Mouse (Mus musculus): ENCODE results near the gene Sytl3.
A peak's percentile ranks its signal among the peaks of the same experiment; 100 is the strongest.

Gene Sytl3

DNA sequence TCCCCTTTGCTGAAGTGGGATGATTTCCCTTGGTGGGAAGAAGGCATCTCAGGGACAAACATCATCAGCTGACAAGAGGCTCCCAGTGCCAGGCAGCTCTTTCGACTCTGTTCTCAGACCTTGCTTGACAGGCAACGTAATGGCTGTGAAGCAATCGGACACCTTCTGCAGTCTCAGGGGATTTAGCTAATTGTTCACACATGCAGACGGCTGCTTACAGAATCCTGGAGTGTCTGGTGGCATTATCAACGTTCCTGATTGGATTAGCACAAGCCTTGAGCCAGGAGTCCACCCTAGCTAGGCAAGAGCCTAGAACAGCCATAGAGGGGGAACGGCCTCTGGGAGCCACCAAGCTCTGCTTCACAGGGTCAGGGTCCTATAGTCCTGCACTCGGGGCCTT is 93.5 kb downstream of the Sytl3 start:
- DNase-seq (ENCODE audit: low spot score in 2 of 2) = no peak

GRCm38 (mm10) chr17:6755176-6755575 is 96.3 kb downstream of the Sytl3 start:
- no peak for DNase-seq (ENCODE audit: low spot score in 2 of 2)

DNA sequence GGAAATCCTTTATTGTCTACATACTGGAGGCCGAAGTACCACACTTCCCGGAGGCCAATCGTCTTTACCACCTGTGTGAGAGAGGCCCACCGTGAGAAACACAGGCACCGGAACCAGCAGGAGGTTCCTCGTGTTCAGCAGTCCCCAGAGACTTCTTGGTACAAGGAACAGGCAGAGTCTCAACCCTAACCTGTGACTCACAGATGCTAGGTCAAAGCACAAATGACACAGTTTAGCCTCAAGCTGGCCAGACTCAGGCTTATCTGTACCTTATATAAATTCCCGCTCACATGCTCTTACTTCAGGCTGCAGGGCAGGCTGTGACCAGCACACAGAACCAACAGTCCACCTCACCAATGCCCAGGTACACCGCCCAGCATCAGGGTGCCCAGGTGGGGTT is 97.0 kb downstream of the Sytl3 start:
- DNase-seq (ENCODE audit: low spot score in 2 of 2) = no peak

DNA sequence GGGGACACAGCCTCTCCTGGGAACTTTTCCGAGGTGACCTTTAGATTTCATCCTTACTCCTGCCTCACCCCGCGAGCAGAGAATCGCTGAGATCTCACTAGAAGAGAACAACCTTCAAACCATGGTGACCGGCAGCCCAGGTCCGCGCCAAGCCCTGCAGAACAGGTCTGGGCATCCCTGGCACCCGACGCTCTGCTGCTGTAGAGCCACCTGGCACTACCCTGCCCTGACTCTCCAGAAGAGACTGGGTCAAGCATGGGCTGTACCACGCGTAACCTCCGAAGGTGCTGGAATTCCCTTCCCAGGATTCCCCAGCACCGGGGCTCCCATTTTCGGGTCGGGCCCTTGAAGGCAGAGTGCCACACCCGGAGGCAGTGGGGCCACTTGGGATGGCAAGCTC is 99.0 kb downstream of the Sytl3 start:
- no peak for DNase-seq (ENCODE audit: low spot score in 2 of 2)

DNA sequence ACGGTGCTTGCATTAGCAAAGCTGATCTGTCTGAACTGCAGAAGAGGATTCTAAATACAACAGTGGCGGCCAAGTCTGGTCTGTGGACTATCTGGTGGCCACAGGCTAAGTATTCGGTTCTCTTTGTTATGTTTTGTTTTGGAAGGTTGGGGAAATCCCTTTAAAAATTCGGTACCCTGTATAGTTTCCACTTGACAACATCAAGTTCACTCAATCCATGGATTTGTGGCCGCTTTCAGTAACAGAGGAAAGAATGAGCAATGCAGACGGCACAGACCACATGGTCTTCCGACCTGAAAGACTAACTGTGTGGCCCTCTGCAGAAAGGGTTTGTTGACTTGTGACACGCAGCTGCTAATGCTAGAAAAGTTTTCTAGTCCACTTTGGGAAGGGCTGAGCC is 100.0 kb downstream of the Sytl3 start:
- no peak for DNase-seq (ENCODE audit: low spot score in 2 of 2)

GRCm38 (mm10) chr17:6759717-6760292 is 100.9 kb downstream of the Sytl3 start:
- DNase-seq (ENCODE audit: low spot score in 2 of 2) = no peak

GRCm38 (mm10) chr17:6763513-6764226 is 104.8 kb downstream of the Sytl3 start:
- no peak for DNase-seq (ENCODE audit: low spot score in 2 of 2)

DNA sequence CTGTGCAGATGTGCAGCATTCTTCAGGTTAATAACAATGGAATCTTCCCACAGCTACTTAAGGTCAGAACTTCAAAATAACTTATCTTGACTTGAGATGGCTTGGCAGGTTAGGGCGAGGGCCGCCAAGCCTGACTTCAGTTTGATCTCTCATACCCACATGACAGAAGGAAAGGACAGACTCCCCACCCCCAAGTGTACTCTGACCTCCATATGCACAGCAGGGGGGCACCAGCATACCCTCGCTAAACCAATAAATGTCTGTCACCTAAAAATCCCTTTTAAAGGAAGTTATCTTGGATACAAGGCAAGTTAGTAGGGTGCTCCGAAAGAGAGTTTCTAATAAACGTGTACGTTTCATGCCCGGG is 105.3 kb downstream of the Sytl3 start:
- DNase-seq (ENCODE audit: low spot score in 2 of 2) = no peak

DNA sequence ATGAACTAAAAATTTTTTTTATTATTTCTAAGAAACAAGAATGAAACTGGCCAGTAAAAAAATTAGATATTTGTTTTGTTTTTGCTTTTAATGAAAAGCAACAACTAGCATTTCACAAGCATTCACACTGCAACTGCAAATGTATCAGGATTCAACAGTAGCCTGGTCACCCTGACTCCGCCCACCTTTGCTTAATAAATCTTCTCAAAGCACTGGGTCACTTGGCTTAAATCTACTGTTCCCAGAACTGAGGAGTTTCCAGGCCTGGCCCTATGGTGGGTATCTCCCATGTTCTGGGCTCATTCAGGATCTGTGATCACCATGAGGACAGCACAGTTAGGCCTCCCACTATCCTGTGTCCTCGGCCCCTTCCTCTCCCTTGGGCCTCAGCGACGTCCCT is 105.8 kb downstream of the Sytl3 start:
- DNase-seq (ENCODE audit: low spot score in 2 of 2) = no peak

DNA sequence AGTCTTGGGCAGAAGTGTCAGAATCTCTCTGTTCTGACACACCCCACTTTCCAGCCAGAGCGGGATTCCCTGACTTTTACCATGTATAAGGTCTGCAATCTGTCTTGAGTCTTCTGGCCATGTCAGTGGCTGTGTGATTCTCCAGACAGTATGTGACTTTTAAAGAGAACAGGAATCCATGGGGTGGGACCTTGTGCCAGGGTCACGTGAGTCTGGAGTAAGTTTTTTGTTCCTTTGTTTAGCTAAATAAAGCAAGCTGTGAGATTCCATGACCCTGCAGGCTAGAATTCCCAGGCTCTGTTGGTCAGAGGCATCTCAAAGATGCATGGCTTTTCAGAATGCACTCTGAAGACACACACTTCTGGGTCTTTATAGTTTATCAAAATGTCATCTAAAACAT is 107.0 kb downstream of the Sytl3 start:
- DNase-seq (ENCODE audit: low spot score in 2 of 2) = no peak

- DNase-seq (ENCODE audit: low spot score in 2 of 2) = no peak
These were observed 107.9 kb downstream of the Sytl3 start for GRCm38 (mm10) chr17:6766823-6767222.

DNA sequence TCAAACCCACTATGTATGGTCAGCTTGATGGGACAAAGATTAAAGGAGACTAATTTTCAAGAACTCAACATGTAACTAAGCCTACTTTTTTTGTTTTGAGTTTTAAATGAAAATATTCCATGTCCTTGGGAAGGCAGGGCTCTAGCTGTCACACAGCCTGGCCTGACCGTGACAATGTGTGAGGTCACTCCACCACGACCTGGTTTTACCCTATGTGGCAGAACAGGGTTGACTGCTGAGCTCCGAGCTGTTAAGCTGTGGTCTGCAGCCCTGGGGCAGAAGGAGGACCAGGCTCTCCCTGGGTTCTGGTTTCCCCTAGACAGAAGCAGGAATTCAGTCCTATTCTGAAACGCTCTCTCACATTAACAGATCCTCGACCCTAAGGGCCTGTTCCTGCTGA is 108.9 kb downstream of the Sytl3 start:
- DNase-seq (ENCODE audit: low spot score in 2 of 2) = no peak

- DNase-seq (ENCODE audit: low spot score in 2 of 2) = no peak
These were observed 109.5 kb downstream of the Sytl3 start for GRCm38 (mm10) chr17:6768301-6768788.

GRCm38 (mm10) chr17:6769602-6770001 is 110.7 kb downstream of the Sytl3 start:
- DNase-seq (ENCODE audit: low spot score in 2 of 2) = no peak

DNA sequence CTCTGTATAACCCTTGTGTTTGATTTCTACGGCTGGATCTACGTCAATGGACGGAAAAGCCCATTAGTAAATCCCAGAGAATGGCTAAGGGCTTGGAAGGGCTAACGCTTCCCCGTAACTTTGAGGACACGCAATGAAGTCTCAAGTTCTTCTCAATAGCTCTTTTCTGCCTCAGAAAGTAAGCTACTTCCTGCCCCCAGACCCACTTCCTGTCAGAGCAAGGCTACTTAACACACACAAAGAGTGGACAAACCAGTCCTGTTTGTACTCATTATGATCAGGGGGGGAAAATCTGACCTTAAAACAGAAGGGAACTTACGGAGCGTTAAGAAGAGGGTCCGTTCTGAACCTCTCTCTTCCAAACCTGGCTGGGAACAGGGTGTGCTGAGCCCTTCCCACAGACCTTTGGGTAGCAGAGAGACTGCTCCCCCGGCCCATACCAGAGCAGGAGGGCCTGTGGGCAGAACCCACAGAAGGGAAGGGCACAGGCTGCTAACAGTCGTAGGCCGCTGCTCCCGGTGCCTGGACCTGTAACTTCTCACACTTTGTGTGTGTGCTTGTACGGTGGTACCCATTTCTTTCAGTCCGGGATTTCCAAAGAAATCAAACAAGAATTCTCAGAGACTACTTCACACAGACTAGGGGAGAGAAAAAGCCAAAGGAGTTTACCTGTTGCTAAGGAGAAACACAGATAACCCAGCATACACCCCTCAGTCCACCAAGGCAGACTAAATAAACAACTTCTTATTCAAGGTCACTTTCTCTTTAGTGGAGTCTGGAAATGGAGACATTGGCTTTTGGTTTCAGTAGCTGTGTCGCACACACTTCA is 113.0 kb downstream of the Sytl3 start:
- peak; percentile 43 to 52 for DNase-seq (ENCODE audit: low spot score in 2 of 2)

DNA sequence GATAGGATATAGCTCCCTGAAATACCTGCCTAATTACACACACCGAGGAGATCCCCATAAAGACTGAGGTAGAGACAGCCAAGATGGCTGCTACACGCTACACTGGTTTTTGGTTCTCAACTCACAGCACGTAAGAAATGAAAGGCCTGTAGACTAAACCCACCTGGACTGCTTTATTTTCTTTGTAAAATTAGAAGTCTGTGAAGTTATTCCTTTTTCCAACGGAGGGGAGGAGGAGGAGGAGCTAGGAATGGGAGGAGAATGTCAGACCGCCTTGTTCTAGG is 113.5 kb downstream of the Sytl3 start:
- DNase-seq (ENCODE audit: low spot score in 2 of 2) = no peak

DNA sequence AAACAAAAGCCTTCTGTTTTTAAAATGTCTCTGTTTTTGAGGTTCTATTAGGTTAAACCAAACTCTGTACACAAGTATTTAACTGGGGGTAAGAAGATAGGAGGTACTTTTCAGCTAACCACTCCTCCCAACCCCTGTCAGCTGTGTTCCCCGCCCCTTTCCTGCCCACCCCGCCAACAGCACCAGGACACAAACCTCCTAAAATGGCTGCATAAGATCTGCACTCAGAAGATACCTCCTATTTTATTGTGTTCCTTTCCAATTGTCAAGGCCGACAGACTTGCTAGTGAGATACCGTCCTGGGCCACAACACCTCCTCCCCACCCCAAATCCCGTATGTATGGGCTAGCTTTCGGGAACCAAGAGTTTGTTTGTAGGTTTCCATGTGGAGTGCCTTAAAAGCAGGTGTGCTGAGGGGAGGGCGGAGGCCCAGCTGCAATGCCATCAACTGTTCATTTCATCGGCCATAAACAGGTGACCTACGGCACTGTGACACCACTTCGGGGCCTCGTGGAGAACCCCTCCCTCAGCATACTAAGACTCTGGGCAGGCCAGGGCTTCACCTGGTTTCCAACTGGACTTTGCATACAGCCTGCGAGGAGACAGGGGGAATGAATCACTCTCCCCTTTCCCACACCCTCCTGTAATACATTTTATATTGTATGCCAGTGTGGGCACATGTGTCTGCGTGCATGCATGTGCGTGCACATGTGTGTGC is 114.5 kb downstream of the Sytl3 start:
- DNase-seq (ENCODE audit: low spot score in 2 of 2) = no peak

- peak; percentile 24 to 44 for DNase-seq (ENCODE audit: low spot score in 2 of 2)
These were observed 116.3 kb downstream of the Sytl3 start for GRCm38 (mm10) chr17:6775221-6775620.

DNA sequence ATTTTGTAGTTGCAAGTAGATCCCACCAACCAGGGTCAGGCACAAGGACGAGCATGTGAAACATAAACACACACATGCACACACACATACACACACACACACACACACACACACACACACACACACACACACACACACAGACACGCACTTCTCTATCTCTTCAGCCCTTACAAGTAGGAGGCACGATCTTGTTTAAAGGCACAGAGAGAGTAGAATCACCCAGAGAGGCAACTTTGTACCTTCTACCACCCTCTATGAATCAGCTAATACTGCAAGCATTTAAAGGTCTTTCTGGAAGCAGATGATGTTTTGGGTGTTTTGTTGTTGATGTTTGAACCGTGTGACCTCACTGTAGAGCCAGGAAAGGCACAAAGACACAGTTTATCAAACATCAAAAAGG is 116.8 kb downstream of the Sytl3 start:
- DNase-seq (ENCODE audit: low spot score in 2 of 2) = no peak

DNA sequence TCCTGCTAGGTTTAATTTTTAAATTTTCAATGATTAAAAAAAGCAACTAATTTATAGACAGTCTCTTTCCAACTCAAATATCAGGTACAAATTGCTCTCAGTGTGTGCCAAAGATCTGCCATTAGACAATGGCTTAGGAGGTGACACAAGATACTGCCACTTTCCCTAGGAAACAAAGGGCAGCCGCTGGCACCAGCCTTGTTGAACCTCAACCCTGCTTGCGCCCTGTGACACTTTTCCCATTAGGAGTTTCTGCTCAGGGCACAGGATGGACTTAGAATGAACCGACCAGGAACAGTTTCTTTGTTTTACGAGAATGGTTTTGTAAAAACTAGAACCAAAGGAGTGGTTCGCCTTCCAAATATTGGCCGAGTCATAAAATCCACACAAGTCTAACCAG is 117.2 kb downstream of the Sytl3 start:
- DNase-seq (ENCODE audit: low spot score in 2 of 2) = no peak

DNA sequence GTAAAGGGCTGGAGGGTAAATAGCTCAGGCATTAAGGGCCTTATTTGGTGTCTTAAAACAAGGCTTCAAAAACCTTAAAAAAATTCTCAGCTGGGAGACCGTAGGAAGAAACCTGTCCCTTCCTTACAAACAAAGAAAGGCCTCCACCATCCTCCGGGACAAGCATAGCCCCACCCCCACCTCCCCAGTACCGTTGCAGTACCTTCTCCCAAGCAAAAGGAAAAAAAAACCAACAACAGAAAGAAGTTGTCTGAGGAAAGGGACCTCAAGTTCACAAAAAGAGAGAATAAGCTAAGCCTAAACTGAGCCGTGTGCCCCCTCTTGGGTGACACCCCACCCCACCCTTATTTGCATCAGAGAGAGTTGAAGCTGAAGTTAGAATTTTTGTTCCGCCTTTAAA is 117.7 kb downstream of the Sytl3 start:
- DNase-seq (ENCODE audit: low spot score in 2 of 2) = no peak

DNA sequence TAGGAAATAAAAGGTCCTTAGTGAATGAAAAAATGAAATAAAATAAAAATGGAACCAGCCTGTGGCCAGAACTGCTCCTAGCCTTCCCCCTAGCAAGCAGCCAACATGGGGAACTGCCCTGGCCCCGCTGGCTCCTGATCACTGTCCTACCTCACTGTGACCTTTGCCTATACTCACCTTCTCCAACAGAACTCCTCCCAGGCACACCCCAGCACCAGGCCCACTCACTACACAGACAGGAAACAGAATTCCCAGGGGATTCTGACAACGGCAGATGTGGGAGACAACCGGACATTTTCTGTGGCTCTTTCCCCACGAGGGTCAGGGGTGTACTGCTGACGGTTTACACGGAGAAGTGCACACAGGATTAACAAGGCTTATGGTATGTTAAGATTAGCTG is 118.2 kb downstream of the Sytl3 start:
- DNase-seq (ENCODE audit: low spot score in 2 of 2) = no peak
